Mouse (Mus musculus) MEL (cell line): ENCODE results near the gene Ranbp2. TPM values are rescaled to one million over a fixed set of nuclear protein-coding genes. Genes with fewer than 3 reads are reported as not detected.

Source experiments
- DNase-seq: peaks from one replicate; pipeline ENCODE4 v3.0.0; 2011; ENCODE audit warnings: low read depth, low spot score
- H3K27ac ChIP-seq: 2 replicates; pipeline ENCODE4 v1.5.1; 2012; ENCODE audit warnings: low read depth, mild to moderate bottlenecking, control low read depth, low read length, moderate library complexity; ENCODE audit not compliant: control insufficient read depth
- H3K27me3 ChIP-seq, 2 experiments: fragments of 150-350 bp in 1 of 2; sonication (generic) in 1 of 2; 2 replicates each; pipeline ENCODE4 v1.6.1; 2012; ENCODE audit warnings: low read length in 2 of 2, mild to moderate bottlenecking in 2 of 2, improper control_type of control experiment in 1 of 2, moderate library complexity in 1 of 2; ENCODE audit not compliant: insufficient read depth in 2 of 2, control insufficient read depth in 1 of 2
- H3K36me3 ChIP-seq, 2 experiments: 2 replicates each; pipeline ENCODE4 v1.6.1; 2012 to 2014; ENCODE audit warnings: low read length in 2 of 2, improper control_type of control experiment in 1 of 2, inconsistent platforms in 1 of 2, mild to moderate bottlenecking in 1 of 2; ENCODE audit not compliant: insufficient read depth in 2 of 2, control insufficient read depth in 1 of 2
- H3K4me1 ChIP-seq, 2 experiments: fragments of 150-350 bp in 1 of 2; sonication (generic) in 1 of 2; 2 replicates each; pipeline ENCODE4 v1.6.1; 2012; ENCODE audit warnings: low read length in 2 of 2, improper control_type of control experiment in 1 of 2, mild to moderate bottlenecking in 1 of 2; ENCODE audit not compliant: insufficient read depth in 2 of 2, control insufficient read depth in 1 of 2
- H3K4me3 ChIP-seq, 2 experiments: fragments of 150-350 bp in 1 of 2; sonication (generic) in 1 of 2; 2 replicates each; pipeline ENCODE4 v1.5.1; 2012; ENCODE audit warnings: low read depth in 2 of 2, low read length in 2 of 2, mild to moderate bottlenecking in 2 of 2, moderate library complexity in 2 of 2, control low read depth in 1 of 2, improper control_type of control experiment in 1 of 2; ENCODE audit not compliant: control insufficient read depth in 1 of 2, insufficient read depth in 1 of 2
- H3K79me2 ChIP-seq: 2 replicates; pipeline ENCODE4 v1.6.1; 2012; ENCODE audit warnings: mild to moderate bottlenecking, low read length, moderate library complexity; ENCODE audit not compliant: control insufficient read depth, poor library complexity, insufficient read depth
- H3K9ac ChIP-seq: 2 replicates; pipeline ENCODE4 v1.6.1; 2012; ENCODE audit warnings: low read depth, mild to moderate bottlenecking, control low read depth, low read length, moderate library complexity; ENCODE audit not compliant: control insufficient read depth, poor library complexity, severe bottlenecking
- H3K9me3 ChIP-seq: fragments of 150-350 bp; sonication (generic); replicated peaks from 2 replicates; pipeline ENCODE4 v1.6.1; 2012; ENCODE audit warnings: mild to moderate bottlenecking, low read length, improper control_type of control experiment, moderate library complexity; ENCODE audit not compliant: insufficient read depth
- CHD1 ChIP-seq: IDR thresholded peaks from 2 replicates; pipeline ENCODE4 v1.6.1; 2012; ENCODE audit warnings: low read depth, mild to moderate bottlenecking, inconsistent platforms, low read length, improper control_type of control experiment
- CTCF ChIP-seq, 3 experiments: IDR thresholded peaks in 2 of 3; conservative IDR thresholded peaks in 1 of 3; 2 replicates each; pipeline ENCODE4 v1.5.1; 2011 to 2012; ENCODE audit warnings: low read length in 3 of 3, low read depth in 2 of 3, mild to moderate bottlenecking in 2 of 3, improper control_type of control experiment in 1 of 3, inconsistent platforms in 1 of 3, mixed read lengths in 1 of 3, moderate library complexity in 1 of 3; ENCODE audit not compliant: control insufficient read depth in 1 of 3, insufficient read depth in 1 of 3, poor library complexity in 1 of 3, severe bottlenecking in 1 of 3
- E2F4 ChIP-seq: IDR thresholded peaks from 2 replicates; pipeline ENCODE4 v1.6.1; 2011; ENCODE audit warnings: low read depth, low read length, improper control_type of control experiment, borderline replicate concordance
- GABPA ChIP-seq: IDR thresholded peaks from 2 replicates; pipeline ENCODE4 v1.6.1; 2012; ENCODE audit warnings: low read depth, mild to moderate bottlenecking, inconsistent platforms, low read length, improper control_type of control experiment, moderate library complexity
- GATA1 ChIP-seq: IDR thresholded peaks from 2 replicates; pipeline ENCODE4 v1.6.1; 2011; ENCODE audit warnings: low read depth, low read length, improper control_type of control experiment
- JUND ChIP-seq: IDR thresholded peaks from 2 replicates; pipeline ENCODE4 v1.6.1; 2011; ENCODE audit warnings: low read depth, mild to moderate bottlenecking, improper control_type of control experiment, low read length
- MAFK ChIP-seq: IDR thresholded peaks from 2 replicates; pipeline ENCODE4 v1.6.1; 2011; ENCODE audit warnings: low read depth, mild to moderate bottlenecking, low read length, improper control_type of control experiment, borderline replicate concordance
- MAX ChIP-seq: IDR thresholded peaks from 2 replicates; pipeline ENCODE4 v1.6.1; 2011; ENCODE audit warnings: low read length, improper control_type of control experiment
- MAZ ChIP-seq: IDR thresholded peaks from 2 replicates; pipeline ENCODE4 v1.6.1; 2012; ENCODE audit warnings: low read depth, mild to moderate bottlenecking, inconsistent platforms, low read length, improper control_type of control experiment
- NELFE ChIP-seq: IDR thresholded peaks from 2 replicates; pipeline ENCODE4 v1.6.1; 2011; ENCODE audit warnings: low read depth, low read length, improper control_type of control experiment
- NRF1 ChIP-seq: IDR thresholded peaks from 2 replicates; pipeline ENCODE4 v1.6.1; 2014; ENCODE audit warnings: low read depth, mild to moderate bottlenecking, inconsistent platforms, low read length, improper control_type of control experiment, moderate library complexity; ENCODE audit not compliant: poor library complexity, insufficient read depth, severe bottlenecking
- POLR2A ChIP-seq, 2 experiments: IDR thresholded peaks; 2 replicates each; pipeline ENCODE4 v1.6.1; 2011 to 2012; ENCODE audit warnings: low read length in 2 of 2, mild to moderate bottlenecking in 2 of 2, control low read depth in 1 of 2, improper control_type of control experiment in 1 of 2, low read depth in 1 of 2, moderate library complexity in 1 of 2; ENCODE audit not compliant: control insufficient read depth in 1 of 2, insufficient read depth in 1 of 2, poor library complexity in 1 of 2
- POLR2AphosphoS2 ChIP-seq: IDR thresholded peaks from 2 replicates; pipeline ENCODE4 v1.6.1; 2011; ENCODE audit warnings: low read length, improper control_type of control experiment
- RAD21 ChIP-seq: IDR thresholded peaks from 2 replicates; pipeline ENCODE4 v1.6.1; 2011; ENCODE audit warnings: mild to moderate bottlenecking, low read depth, low read length, improper control_type of control experiment
- SIN3A ChIP-seq: IDR thresholded peaks from 2 replicates; pipeline ENCODE4 v1.6.1; 2012; ENCODE audit warnings: low read length, improper control_type of control experiment, inconsistent platforms
- TAL1 ChIP-seq: IDR thresholded peaks from 2 replicates; pipeline ENCODE4 v1.6.1; 2012; ENCODE audit warnings: mild to moderate bottlenecking, inconsistent platforms, low read length, moderate library complexity, mixed read lengths
- TBP ChIP-seq: IDR thresholded peaks from 2 replicates; pipeline ENCODE4 v1.8.0; 2011; ENCODE audit warnings: low read depth, low read length, improper control_type of control experiment
- TCF12 ChIP-seq: IDR thresholded peaks from 2 replicates; pipeline ENCODE4 v1.6.1; 2014; ENCODE audit warnings: low read depth, mild to moderate bottlenecking, inconsistent platforms, low read length, improper control_type of control experiment, moderate library complexity
- ZC3H11A ChIP-seq: IDR thresholded peaks from 2 replicates; pipeline ENCODE4 v1.6.1; 2012; ENCODE audit warnings: low read depth, mild to moderate bottlenecking, inconsistent platforms, low read length, improper control_type of control experiment
- ZMIZ1 ChIP-seq: IDR thresholded peaks from 2 replicates; pipeline ENCODE4 v1.6.1; 2012; ENCODE audit warnings: low read depth, mild to moderate bottlenecking, inconsistent platforms, low read length, improper control_type of control experiment, moderate library complexity
- polyA plus RNA-seq, 2 experiments: library from polyadenylated mRNA; stranded (reverse) in 1 of 2; unstranded in 1 of 2; fragments of >175 nt in 1 of 2; fragments of >200 nt in 1 of 2; gene quantifications; 2 replicates each; pipeline versions ENCODE4 v1.2.1 to v1.2.4; 2012; ENCODE audit warnings: low replicate concordance in 2 of 2, low read depth in 1 of 2; ENCODE audit not compliant: insufficient read length in 2 of 2, insufficient read depth in 1 of 2, missing spikeins in 1 of 2
- total RNA-seq: library from RNA; depleted of rRNA; stranded (reverse); fragments of 300-350 nt; gene quantifications from 2 replicates; pipeline ENCODE4 v1.2.3, GENCODE M21; 2012

Gene Ranbp2
- total and polyA plus RNA-seq, 3 experiments: 52.3 to 114 (median 73.5) TPM

- Histone ChIP-seq H3K9me3 (no peaks in the 10 kb centered on the region), H3K27me3 (no peaks in the 10 kb centered on the region), H3K9ac (no peak overlapping the region), H3K27ac (no peak overlapping the region), H3K4me1 (no peaks in the 10 kb centered on the region), H3K4me3 (no peak overlapping the region), H3K79me2 (peaks cover 3% of the 10 kb centered on the region; the same call in 1 of the 2 replicates), H3K36me3 (peaks cover 0 to 62% of the 10 kb centered on the region in 2 experiments; a peak in 3 of 4 replicates)
- 0 out of 2 replicates have a peak, but pooled peaks have one; percentile 9 for TF ChIP-seq POLR2AphosphoS2
- TF ChIP-seq MAX: no peak
- no peak for DNase-seq
Observed at GRCm38 (mm10) chr10:58479954-58480490, 33.3 kb downstream of the Ranbp2 start.

- no peak overlapping the region for H3K27ac ChIP-seq
- peaks cover 0 to 61% of the 10 kb centered on the region in 2 experiments; a peak in 3 of 4 replicates for H3K36me3 ChIP-seq
- no peaks in the 10 kb centered on the region for H3K9me3 ChIP-seq
- H3K4me1 ChIP-seq: no peaks in the 10 kb centered on the region
- TF ChIP-seq GATA1: no peak
- no peak for TF ChIP-seq ZMIZ1
- no peak for TF ChIP-seq CHD1
- TF ChIP-seq CTCF (IDR thresholded peaks at IDR 0.05 in 2 of 3, conservative IDR thresholded peaks at IDR 0.05 in 1 of 3; ENCODE audit: control insufficient read depth in 1 of 3, insufficient read depth in 1 of 3, low read depth in 2 of 3, low read length in 3 of 3, poor library complexity in 1 of 3, severe bottlenecking in 1 of 3): no peak
- TF ChIP-seq JUND: no peak
- TF ChIP-seq SIN3A: no peak
- TF ChIP-seq TCF12: no peak
- TF ChIP-seq ZC3H11A: no peak
- no peak for TF ChIP-seq RAD21
- no peak for TF ChIP-seq NRF1
- no peak for TF ChIP-seq MAX
- no peak for TF ChIP-seq E2F4
- TF ChIP-seq GABPA: no peak
- no peak for TF ChIP-seq NELFE
- TF ChIP-seq MAZ: no peak
- no peak for TF ChIP-seq MAFK
- no peak for TF ChIP-seq TAL1
- no peak for TF ChIP-seq POLR2A (IDR thresholded peaks at IDR 0.05; ENCODE audit: control insufficient read depth in 1 of 2, insufficient read depth in 1 of 2, low read depth in 1 of 2, low read length in 2 of 2, poor library complexity in 1 of 2)
- no peak for TF ChIP-seq TBP
- no peak for TF ChIP-seq POLR2AphosphoS2
- H3K4me3 ChIP-seq: no peak overlapping the region
- no peaks in the 10 kb centered on the region for H3K27me3 ChIP-seq
- H3K9ac ChIP-seq: no peak overlapping the region
- no peaks in the 10 kb centered on the region for H3K79me2 ChIP-seq
- no peak for DNase-seq
Observed at GRCm38 (mm10) chr10:58491031-58491430, 44.3 kb downstream of the Ranbp2 start.
